ENCODE assay signal across 8 mouse cellular contexts in the genomic region with DNA sequence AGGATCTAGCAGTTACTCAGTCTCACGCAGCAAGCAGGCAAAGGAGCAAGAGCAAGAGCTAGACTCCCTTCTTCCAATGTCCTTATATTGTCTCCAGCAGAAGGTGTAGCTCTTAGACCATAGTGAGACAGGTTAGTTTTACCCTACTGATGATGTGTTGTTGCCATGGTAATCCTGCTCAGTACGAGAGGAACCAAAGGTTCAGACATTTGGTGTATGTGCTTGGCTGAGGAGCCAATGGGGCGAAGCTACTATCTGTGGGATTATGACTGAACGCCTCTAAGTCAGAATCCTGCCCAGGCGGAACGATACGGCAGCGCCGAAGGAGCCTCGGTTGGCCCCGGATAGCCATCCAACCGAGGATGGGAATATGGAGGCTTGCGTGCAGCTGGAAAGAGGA. TPM values are rescaled to one million over a fixed set of nuclear protein-coding genes. Genes with fewer than 3 reads are reported as not detected.
DNase-seq lines count a peak whose midpoint lies in the region; ATAC-seq lines count a peak whose summit lies in the region.
"Not testable (repeated sequence)": the region's sequence is repeated elsewhere in the genome, so short reads cannot be mapped to it uniquely, and the experiment has no call there.

No protein-coding gene starts in this region.

- H3K4me3 ChIP-seq in liver, embryonic 15.5 days (replicated peaks); neural tube, embryonic 12.5 days: not testable (repeated sequence)

- peak; percentile 100 for ATAC-seq in liver, embryonic 15.5 days (ENCODE audit: insufficient read depth)
- peak; percentile 100 for ATAC-seq in neural tube, embryonic 12.5 days (ENCODE audit: low FRiP score, low read depth)

- H3K36me3 ChIP-seq in liver, embryonic 15.5 days (replicated peaks); neural tube, embryonic 12.5 days: not testable (repeated sequence)

- not testable (repeated sequence) for H3K4me2 ChIP-seq in liver, embryonic 15.5 days; neural tube, embryonic 12.5 days (replicated peaks)

- H3K27ac ChIP-seq in liver, embryonic 15.5 days (replicated peaks); neural tube, embryonic 12.5 days: not testable (repeated sequence)

- intact Hi-C loops in heart, postnatal 36 days (cut with DNase I): not testable (repeated sequence)

- not testable (repeated sequence) for H3K4me1 ChIP-seq in liver, embryonic 15.5 days (replicated peaks); neural tube, embryonic 12.5 days

- H3K9me3 ChIP-seq in liver, embryonic 15.5 days (replicated peaks); neural tube, embryonic 12.5 days: not testable (repeated sequence)

- DNase-seq in CD8-positive naive resting alpha-beta T cell, adult 2 months (ENCODE audit: low read depth in 2 of 2, low spot score in 2 of 2): peak; percentile 98 to 100
- peak; percentile 83 for DNase-seq in cerebellum, adult 11-12 months
- peak; percentile 81 for DNase-seq in forelimb bud, embryonic 11.5 days (ENCODE audit: low read depth, low spot score)
- peak; percentile 94 to 99 for DNase-seq in heart, postnatal 36 days
- peak; percentile 98 for DNase-seq in layer of hippocampus, adult 11-12 months (ENCODE audit: low spot score)
- peak; percentile 89 for DNase-seq in testis, postnatal 14 days (ENCODE audit: low spot score)

- WGBS in liver, embryonic 15.5 days (ENCODE audit: insufficient replicate concordance): 55% methylated on average over 13 of the region's 13 CpGs
- 73% methylated on average over 13 of the region's 13 CpGs for WGBS in neural tube, embryonic 12.5 days

- not testable (repeated sequence) for H3K27me3 ChIP-seq in liver, embryonic 15.5 days; neural tube, embryonic 12.5 days (replicated peaks)

- not testable (repeated sequence) for H3K9ac ChIP-seq in liver, embryonic 15.5 days; neural tube, embryonic 12.5 days

RNA-seq across cellular contexts. Expression of a gene that starts 38.9 kb away (rescaled TPM):
- total RNA-seq in heart, postnatal 36 days (2021): 1,000 to 10,000 TPM; 1,078 to 1,194 TPM
- 1.3 and 2.6 TPM in 2 replicates for polyA plus RNA-seq in liver, embryonic 15.5 days (2015; fragmentation: Nextera tagmentation; extraction: Ambion mirVana)
- polyA plus RNA-seq in neural tube, embryonic 12.5 days (2016; fragmentation: Nextera tagmentation; extraction: Ambion mirVana): 2.8 and 4.7 TPM in 2 replicates

RNA-seq across cellular contexts. Expression of a gene that starts 39.1 kb away (rescaled TPM):
- 1,000 to 10,000 TPM; 1,077 to 1,160 TPM for total RNA-seq in heart, postnatal 36 days (2021)
- 172 and 186 TPM in 2 replicates for polyA plus RNA-seq in liver, embryonic 15.5 days (2015; fragmentation: Nextera tagmentation; extraction: Ambion mirVana)
- 289 and 292 TPM in 2 replicates for polyA plus RNA-seq in neural tube, embryonic 12.5 days (2016; fragmentation: Nextera tagmentation; extraction: Ambion mirVana)
